In genomic region chr14:56284356-56285325, GRCm38 (mm10) we compare ENCODE assay signal across 32 mouse cellular contexts. TPM values are rescaled to one million over a fixed set of nuclear protein-coding genes. Genes with fewer than 3 reads are reported as not detected.
DNase-seq lines count a peak whose midpoint lies in the region; ATAC-seq lines count a peak whose summit lies in the region.
"Had no signal": no experiment of that assay in that cellular context is flagged by ENCODE, and none has a peak within 500 bp of the region (broad histone marks: within the 10 kb centered on the region; RNA-seq: fewer than 3 reads in every experiment).

No protein-coding gene starts in this region.

- 0 out of 2 replicates have a peak, but pooled peaks have one; percentile 20 for ATAC-seq in megakaryocyte progenitor cell, adult 5-6 weeks (replicated peaks; ENCODE audit: poor library complexity)
- no peak for ATAC-seq in midbrain, embryonic 15.5 days (replicated peaks)
- ATAC-seq: forebrain, embryonic 15.5 days; hindbrain, embryonic 16.5 days; midbrain, embryonic 13.5 days; Patski had no signal

- peak; percentile 14 for DNase-seq in thymus, postnatal 0 days (ENCODE audit: low spot score)
- DNase-seq in thymus, postnatal 4 days: no peak
- peak; percentile 55 for DNase-seq in T-cell, adult 2 months (ENCODE audit: low spot score)
- DNase-seq in cerebellum, postnatal 36 days: no peak
- no peak for DNase-seq in cerebellum, adult 11 months
- DNase-seq: adrenal gland, postnatal 10 days; B cell, adult 2 months; cerebellum, adult 2 months; heart, adult 11 months; kidney, adult 11 months; liver, embryonic 13.5 days; lung, adult 2 months; lung, postnatal 14 days; thymus, adult 2 months had no signal

- 82% methylated on average over 6 of the region's 6 CpGs for WGBS in midbrain, embryonic 15.5 days

- H3K4me1 ChIP-seq in midbrain, embryonic 15.5 days: no peaks in the 10 kb centered on the region
- H3K4me1 ChIP-seq: forebrain, embryonic 15.5 days; kidney, embryonic 15.5 days; limb, embryonic 13.5 days; liver, embryonic 13.5 days; midbrain, embryonic 13.5 days had no signal

- H3K27me3 ChIP-seq in midbrain, embryonic 15.5 days (replicated peaks): no peaks in the 10 kb centered on the region
- H3K27me3 ChIP-seq: forebrain, embryonic 15.5 days; kidney, embryonic 15.5 days; limb, embryonic 13.5 days; liver, embryonic 13.5 days; midbrain, embryonic 13.5 days had no signal

- H3K4me3 ChIP-seq in midbrain, embryonic 15.5 days: no peak overlapping the region
- H3K4me3 ChIP-seq: forebrain, embryonic 15.5 days; kidney, embryonic 15.5 days; limb, embryonic 13.5 days; liver, embryonic 13.5 days; megakaryocyte, embryonic 14.5 days; midbrain, embryonic 13.5 days had no signal

- no peak overlapping the region for H3K9ac ChIP-seq in midbrain, embryonic 15.5 days
- H3K9ac ChIP-seq: forebrain, embryonic 15.5 days; kidney, embryonic 15.5 days; limb, embryonic 13.5 days; liver, embryonic 13.5 days; midbrain, embryonic 13.5 days had no signal

- H3K4me2 ChIP-seq in midbrain, embryonic 15.5 days: no peak overlapping the region
- H3K4me2 ChIP-seq: forebrain, embryonic 15.5 days; heart, embryonic 11.5 days; kidney, embryonic 15.5 days; limb, embryonic 13.5 days; liver, embryonic 13.5 days; midbrain, embryonic 13.5 days had no signal

- no peaks in the 10 kb centered on the region for H3K9me3 ChIP-seq in midbrain, embryonic 15.5 days
- H3K9me3 ChIP-seq: forebrain, embryonic 15.5 days; kidney, embryonic 15.5 days; limb, embryonic 13.5 days; liver, embryonic 13.5 days; megakaryocyte, embryonic 14.5 days; midbrain, embryonic 13.5 days had no signal

- H3K36me3 ChIP-seq in midbrain, embryonic 15.5 days (replicated peaks): no peaks in the 10 kb centered on the region
- H3K36me3 ChIP-seq: forebrain, embryonic 15.5 days; kidney, embryonic 15.5 days; limb, embryonic 13.5 days; liver, embryonic 13.5 days; midbrain, embryonic 13.5 days had no signal

- no peak overlapping the region for H3K27ac ChIP-seq in midbrain, embryonic 15.5 days
- H3K27ac ChIP-seq: forebrain, embryonic 15.5 days; kidney, embryonic 15.5 days; limb, embryonic 13.5 days; liver, embryonic 13.5 days; midbrain, embryonic 13.5 days; stomach, postnatal 0 days had no signal

RNA-seq across cellular contexts. Expression of gene Gzmb, which starts 22.6 kb away (rescaled TPM):
- 4.2 and 4.5 TPM in 2 replicates for polyA plus RNA-seq in thymus, postnatal 0 days (2015; fragmentation: Nextera tagmentation; extraction: Ambion mirVana)
- 3.5 TPM in 2 replicates for total RNA-seq in megakaryocyte progenitor cell, adult 5-6 weeks (2015)
- 1.1 TPM in 2 replicates for total RNA-seq in megakaryocyte progenitor cell, adult 5-6 weeks (2017)
- not detected in 2 replicates for polyA plus RNA-seq in midbrain, embryonic 15.5 days (2015; fragmentation: Nextera tagmentation; extraction: Ambion mirVana)
- total RNA-seq: ES-E14; gastrocnemius, adult 8-10 months; layer of hippocampus, postnatal 14 days; left cerebral cortex, adult 8-10 months had no signal
- polyA plus RNA-seq: cerebellum, adult 2 months; forebrain, embryonic 15.5 days; heart, embryonic 11.5 days; heart, postnatal 0 days; hindbrain, embryonic 16.5 days; midbrain, embryonic 13.5 days; neural tube, embryonic 14.5 days had no signal

RNA-seq across cellular contexts. Expression of gene Gzmc, which starts 50.2 kb away (rescaled TPM):
- 10.4 and 13.2 TPM in 2 replicates for polyA plus RNA-seq in thymus, postnatal 0 days (2015; fragmentation: Nextera tagmentation; extraction: Ambion mirVana)
- total RNA-seq in megakaryocyte progenitor cell, adult 5-6 weeks (2015): not detected in 2 replicates
- total RNA-seq in megakaryocyte progenitor cell, adult 5-6 weeks (2017): not detected in 2 replicates
- not detected in 2 replicates for polyA plus RNA-seq in midbrain, embryonic 15.5 days (2015; fragmentation: Nextera tagmentation; extraction: Ambion mirVana)
- total RNA-seq: adrenal gland, postnatal 10 days; ES-E14; gastrocnemius, adult 8-10 months; hematopoietic stem cell, adult 5-6 weeks; layer of hippocampus, postnatal 14 days; left cerebral cortex, adult 8-10 months had no signal
- polyA plus RNA-seq: cerebellum, adult 2 months; forebrain, embryonic 15.5 days; heart, embryonic 11.5 days; heart, postnatal 0 days; hindbrain, embryonic 16.5 days; kidney, embryonic 15.5 days; limb, embryonic 13.5 days; liver, embryonic 13.5 days; lung, adult 2 months; midbrain, embryonic 13.5 days; neural tube, embryonic 14.5 days; Patski had no signal

Comparison
In these comparisons a context has a peak if more than half of its experiments do, and no peak if none do; other contexts are left out.
1. DNase-seq: peak in thymus, postnatal 0 days (single experiment) and T-cell, adult 2 months (single experiment); none in thymus, postnatal 4 days (single experiment), cerebellum, postnatal 36 days (0 of 2) and cerebellum, adult 11 months (single experiment).
2. RNA of gene Gzmc, which starts 50.2 kb away (polyA plus RNA-seq): 10.4 to 13.2 TPM in thymus, postnatal 0 days; not detected in midbrain, embryonic 15.5 days; every median in the first group is over 10 times any median in the second.